Mouse (Mus musculus): ENCODE measurements around the gene Osgepl1. TPM values are rescaled to one million over a fixed set of nuclear protein-coding genes. Genes with fewer than 3 reads are reported as not detected.

The Osgepl1 gene
- 0.45 and 1.2 TPM in 2 replicates for polyA plus RNA-seq (2012; ENCODE audit: low replicate concordance)

DNA sequence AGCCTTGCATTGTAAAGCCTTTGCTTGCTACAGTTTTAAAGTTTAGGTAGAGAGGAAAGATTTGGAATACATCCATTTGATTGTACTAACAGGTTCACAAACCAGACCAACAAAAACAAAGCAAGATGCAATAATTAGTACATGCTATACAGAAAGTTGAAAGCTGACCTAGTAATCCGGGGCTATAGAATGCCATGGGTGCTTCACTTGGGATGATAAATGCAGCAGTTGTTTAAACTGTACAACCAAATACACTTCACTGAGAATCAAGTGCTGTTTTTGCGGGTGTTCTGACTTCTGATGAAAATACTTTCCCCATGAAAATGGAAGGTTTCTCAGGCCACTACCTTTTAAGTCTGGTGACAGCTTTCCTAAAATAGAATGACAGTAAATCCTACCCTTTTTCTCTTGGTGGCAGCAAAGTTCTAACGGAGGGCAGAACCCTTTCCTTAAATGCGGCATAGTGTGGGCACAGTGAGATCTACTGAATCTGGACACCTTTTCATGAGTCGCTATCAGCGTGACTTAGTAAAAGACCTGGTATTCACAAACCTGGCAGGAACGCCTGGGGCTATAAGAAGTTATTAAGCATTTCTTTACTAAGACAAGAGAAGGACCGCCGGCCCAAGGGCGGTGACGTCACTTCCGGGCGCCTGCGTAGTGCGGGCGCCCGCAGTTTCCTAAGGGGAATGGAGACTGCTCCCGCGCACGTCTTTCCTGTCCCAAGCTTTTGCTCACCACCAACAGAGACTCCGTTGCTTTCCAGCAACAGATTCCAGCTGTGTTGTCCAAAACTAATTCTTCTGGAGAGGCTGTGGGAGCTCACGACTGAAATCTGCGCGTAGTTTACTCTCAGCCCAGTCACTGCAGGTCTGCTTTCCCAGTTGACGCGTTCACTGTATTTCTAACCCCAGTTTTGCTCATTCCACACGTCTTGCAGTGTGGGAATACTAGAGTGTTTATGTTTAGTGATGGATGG is at the start of gene Osgepl1:
TSS of gene Osgepl1 (plus strand) at position 636 of the 979 bp plus-strand sequence.

DNA sequence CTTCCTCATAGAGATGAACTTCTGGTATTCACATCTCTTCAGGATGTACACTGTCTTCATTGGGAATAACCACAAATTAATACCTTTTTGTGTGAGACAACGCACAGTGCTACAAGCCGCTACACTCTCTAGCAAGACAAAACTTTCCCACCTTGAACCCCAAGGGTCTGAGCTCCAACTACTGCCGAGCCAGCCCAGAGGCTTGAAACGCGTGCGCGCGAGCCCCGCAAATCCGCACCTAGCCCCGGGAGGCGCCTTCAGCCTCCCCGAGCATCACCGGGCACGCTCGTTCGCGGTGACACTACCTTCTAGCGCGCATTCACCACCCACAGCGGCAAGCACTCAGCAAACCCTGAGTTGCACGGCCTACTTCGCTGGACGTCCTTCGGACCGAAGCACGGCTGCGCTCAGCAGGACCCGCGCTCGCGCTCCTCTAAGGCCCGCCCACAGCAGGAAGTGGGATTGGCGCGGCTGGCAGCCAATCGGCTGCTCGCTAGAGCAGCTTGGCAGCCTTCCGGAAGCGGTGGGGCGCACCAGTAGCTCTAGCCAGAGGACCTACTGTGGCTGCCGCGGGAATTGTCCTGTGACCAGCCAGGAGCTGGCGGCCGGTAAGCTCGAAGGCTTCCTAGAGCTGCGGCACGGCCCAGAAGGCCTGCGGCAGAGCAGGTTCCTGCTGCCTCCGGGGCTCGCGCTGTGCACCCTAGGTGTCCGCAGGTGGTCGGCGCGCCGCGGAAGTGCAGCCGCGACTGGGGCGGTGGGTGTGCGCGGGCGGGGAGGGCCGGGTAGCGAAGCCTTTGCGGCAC is 16.6 kb upstream of the Osgepl1 start, which contains the start of the genes Pms1, Ormdl1 and Gm28778:
TSS of gene Pms1 (minus strand) at position 438 of the 803 bp plus-strand sequence.
TSS of gene Ormdl1 (plus strand) at position 515 of the 803 bp plus-strand sequence.
TSS of gene Gm28778 (plus strand) at position 531 of the 803 bp plus-strand sequence.

DNA sequence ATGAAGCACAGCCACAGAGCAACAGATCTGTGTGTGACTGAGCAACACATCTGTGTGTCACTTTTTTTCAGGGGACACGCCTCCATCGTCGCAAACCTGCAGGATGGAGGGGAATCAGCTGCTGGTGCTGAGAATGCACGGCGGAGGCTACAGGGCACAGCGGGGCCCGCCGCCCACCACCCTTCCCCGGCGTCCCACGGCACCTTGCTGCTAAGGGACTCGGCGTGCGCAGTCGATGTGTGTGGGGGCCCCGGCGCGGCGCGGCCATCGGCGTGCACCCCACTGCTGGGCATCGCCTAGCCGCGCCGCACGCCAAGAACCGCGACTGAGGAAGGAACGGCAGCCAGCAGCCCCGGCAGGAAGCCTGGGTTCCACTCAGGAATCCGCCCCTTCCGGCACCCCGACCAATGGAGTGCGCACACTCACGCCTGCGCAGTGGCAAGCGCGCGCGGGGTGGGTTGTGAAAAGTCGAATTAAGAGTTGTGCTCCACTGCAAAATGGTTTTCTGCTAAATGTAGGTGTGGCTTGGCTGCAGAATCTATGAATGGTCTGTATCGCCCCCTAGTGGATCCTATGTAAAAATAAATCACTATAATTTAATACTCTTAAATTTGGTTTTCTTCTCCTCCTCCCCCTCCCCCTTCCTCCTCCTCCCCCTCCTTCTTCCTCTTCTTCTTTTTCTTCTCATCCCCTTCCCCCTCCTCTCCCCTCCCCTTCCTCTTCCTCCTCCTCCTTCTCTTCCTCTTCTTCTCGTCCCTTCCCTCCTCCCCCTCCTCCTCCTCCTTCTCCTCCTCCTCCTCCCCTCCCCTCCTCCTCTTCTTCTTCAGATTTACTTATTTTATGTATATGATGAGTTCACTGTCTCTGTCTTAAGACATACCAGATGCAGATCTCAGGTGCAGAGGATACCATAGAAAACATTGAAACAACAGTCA is 39.2 kb downstream of the Osgepl1 start, which contains the start of the genes Asdurf, Gm28551 and Asnsd1:
TSS of gene Asdurf (minus strand) at position 293 of the 935 bp plus-strand sequence.
TSS of gene Gm28551 (minus strand) at position 341 of the 935 bp plus-strand sequence.
TSS of gene Asnsd1 (minus strand) at position 426 of the 935 bp plus-strand sequence.

Other genes starting within 250 kb of the Osgepl1 start
- gene 1700019A02Rik, start 126.0 kb upstream of the Osgepl1 start, polyA plus RNA-seq (2012; ENCODE audit: low replicate concordance) = not detected in 2 replicates
- 1.3 and 2.9 TPM in 2 replicates for gene Pms1, start 16.6 kb upstream of the Osgepl1 start, polyA plus RNA-seq (2012; ENCODE audit: low replicate concordance)
- gene Ormdl1, start 16.5 kb upstream of the Osgepl1 start, polyA plus RNA-seq (2012; ENCODE audit: low replicate concordance) = 0.58 and 2.0 TPM in 2 replicates
- not detected in 2 replicates for gene Gm28778, start 16.5 kb upstream of the Osgepl1 start, polyA plus RNA-seq (2012; ENCODE audit: low replicate concordance)
- 41.8 TPM in 1 of 2 replicates, not detected in the other for gene Asdurf, start 39.0 kb downstream of the Osgepl1 start, polyA plus RNA-seq (2012; ENCODE audit: low replicate concordance)
- not detected in 2 replicates for gene Gm28551, start 39.0 kb downstream of the Osgepl1 start, polyA plus RNA-seq (2012; ENCODE audit: low replicate concordance)
- 19.9 and 28.4 TPM in 2 replicates for gene Asnsd1, start 39.1 kb downstream of the Osgepl1 start, polyA plus RNA-seq (2012; ENCODE audit: low replicate concordance)

Measured in hematopoietic multipotent progenitor cell, adult 10-12 weeks (in vitro differentiated cells).